Mouse (Mus musculus): ENCODE measurements around the gene Sspn. TPM values are rescaled to one million over a fixed set of nuclear protein-coding genes. Genes with fewer than 3 reads are reported as not detected.

Sspn gene
- total RNA-seq, 1 experiment = 0.27 TPM

DNA sequence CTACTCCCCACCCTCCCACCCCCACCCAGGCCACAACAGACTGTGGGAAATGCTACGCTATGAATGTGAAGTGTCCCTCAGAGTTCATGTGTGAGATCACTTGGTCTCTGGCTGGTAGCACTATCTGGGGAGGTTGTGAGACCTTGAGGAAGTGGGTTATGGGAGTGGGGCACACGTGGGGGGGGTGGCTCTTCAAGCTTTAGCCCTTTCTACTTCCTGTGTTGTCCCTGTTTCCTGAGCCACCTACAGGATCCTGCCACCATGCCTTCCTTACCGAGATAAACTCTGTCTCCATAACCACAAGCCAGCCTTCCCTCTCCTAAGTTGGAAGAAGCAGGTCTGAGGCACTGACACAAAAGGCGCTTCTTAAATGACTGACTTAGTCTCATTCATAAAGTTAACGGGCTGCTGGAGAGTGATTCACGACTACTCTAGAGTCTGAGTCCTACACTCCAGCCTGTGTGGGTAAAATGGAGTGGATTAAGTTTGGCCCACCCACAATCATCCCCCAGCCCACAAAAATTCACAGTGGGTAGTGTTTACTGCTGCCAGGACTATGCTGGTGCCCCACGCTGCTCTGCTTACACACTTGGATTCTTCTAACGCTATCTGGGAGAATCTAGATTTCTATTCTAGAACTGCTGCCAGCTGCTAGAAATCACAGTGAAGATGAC is 36.6 kb upstream of the Sspn start:
- Histone ChIP-seq H3K9ac (ENCODE audit: insufficient read depth, low read depth, low read length, poor library complexity, severe bottlenecking) (no peak overlapping the region), H3K27ac (ENCODE audit: insufficient read depth, low read depth, low read length, poor library complexity, severe bottlenecking) (no peak overlapping the region), H3K4me1 (ENCODE audit: control insufficient read depth in 2 of 2, insufficient read depth in 2 of 2, low read length in 2 of 2, poor library complexity in 1 of 2) (no peaks in the 10 kb centered on the region), H3K36me3 (ENCODE audit: control insufficient read depth, insufficient read depth, low read length, poor library complexity, severe bottlenecking) (no peaks in the 10 kb centered on the region), H3K9me3 (ENCODE audit: control insufficient read depth, insufficient read depth, low read depth, low read length) (peaks cover 2% of the 10 kb centered on the region; the same call in 1 of the 2 replicates), H3K4me3 (ENCODE audit: insufficient read depth in 1 of 2, low read depth in 1 of 2, low read length in 2 of 2, poor library complexity in 1 of 2, severe bottlenecking in 1 of 2) (no peak overlapping the region)
- in situ Hi-C loops (cut with MboI; ENCODE audit: low sequenced_read_pairs in 2 of 2, unreplicated experiment in 2 of 2) = no loop called here
- no peak for TF ChIP-seq ZNF384 (IDR thresholded peaks at IDR 0.05; ENCODE audit: low read depth, low read length)
- TF ChIP-seq MAFK (IDR thresholded peaks at IDR 0.05; ENCODE audit: insufficient read depth, low read depth, low read length) = no peak
- TF ChIP-seq CHD2 (IDR thresholded peaks at IDR 0.05; ENCODE audit: low read depth, low read length) = no peak
- TF ChIP-seq HCFC1 (IDR thresholded peaks at IDR 0.05; ENCODE audit: borderline replicate concordance, insufficient read depth, low read length) = no peak
- no peak for TF ChIP-seq ZC3H11A (IDR thresholded peaks at IDR 0.05; ENCODE audit: borderline replicate concordance, low read depth, low read length)
- no peak for DNase-seq (ENCODE audit: low read depth, low spot score)

DNA sequence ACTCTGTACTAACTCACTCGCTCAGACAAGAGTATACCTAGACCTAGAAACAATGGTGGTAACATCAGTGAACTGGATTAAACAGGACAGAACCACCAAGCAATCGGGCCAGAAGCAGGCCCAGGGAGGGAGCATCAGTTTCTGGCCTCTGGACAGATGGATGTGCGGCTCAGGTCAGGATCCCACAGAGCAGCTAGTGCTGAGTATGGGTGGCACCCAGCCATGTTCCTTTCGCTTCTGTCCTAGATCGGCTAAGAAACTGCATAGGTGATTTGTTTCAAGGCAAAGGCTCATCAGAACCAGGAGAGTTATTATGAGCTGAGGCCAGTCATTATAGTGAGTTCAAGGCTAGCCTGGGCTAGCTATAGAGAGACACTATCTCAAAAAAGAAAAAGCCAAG is 27.3 kb upstream of the Sspn start:
- no peak overlapping the region for H3K27ac ChIP-seq (ENCODE audit: insufficient read depth, low read depth, low read length, poor library complexity, severe bottlenecking)

DNA sequence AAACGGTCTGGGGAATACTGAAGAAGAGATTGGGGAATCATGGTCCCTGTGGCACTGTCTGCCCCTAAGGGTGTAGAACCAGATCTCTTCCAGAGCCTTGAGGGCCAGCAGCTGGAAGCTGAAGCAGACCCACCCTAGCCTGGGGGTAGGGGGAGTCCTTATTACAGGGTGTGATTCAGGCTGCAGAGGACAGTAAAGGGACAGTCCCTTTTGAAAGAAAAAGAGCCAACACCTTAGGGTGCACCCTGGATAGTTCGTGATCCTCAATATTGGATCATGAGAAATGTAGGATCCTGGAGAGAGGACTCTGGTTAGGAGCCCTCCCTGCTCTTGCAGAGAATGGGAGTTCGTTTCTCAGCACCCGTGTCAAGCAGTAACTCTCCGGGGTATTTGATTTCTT is 26.8 kb upstream of the Sspn start:
- no peak for TF ChIP-seq ZNF384 (IDR thresholded peaks at IDR 0.05; ENCODE audit: low read depth, low read length)
- no peak for TF ChIP-seq CHD2 (IDR thresholded peaks at IDR 0.05; ENCODE audit: low read depth, low read length)
- no peak for TF ChIP-seq HCFC1 (IDR thresholded peaks at IDR 0.05; ENCODE audit: borderline replicate concordance, insufficient read depth, low read length)
- TF ChIP-seq ZC3H11A (IDR thresholded peaks at IDR 0.05; ENCODE audit: borderline replicate concordance, low read depth, low read length) = no peak
- TF ChIP-seq MAFK (IDR thresholded peaks at IDR 0.05; ENCODE audit: insufficient read depth, low read depth, low read length) = no peak
- H3K9ac ChIP-seq (ENCODE audit: insufficient read depth, low read depth, low read length, poor library complexity, severe bottlenecking) = no peak overlapping the region
- no peaks in the 10 kb centered on the region for H3K9me3 ChIP-seq (ENCODE audit: control insufficient read depth, insufficient read depth, low read depth, low read length)
- DNase-seq (ENCODE audit: low read depth, low spot score) = no peak
- no peaks in the 10 kb centered on the region for H3K4me1 ChIP-seq (ENCODE audit: control insufficient read depth in 2 of 2, insufficient read depth in 2 of 2, low read length in 2 of 2, poor library complexity in 1 of 2)
- in situ Hi-C loops (cut with MboI; ENCODE audit: low sequenced_read_pairs in 2 of 2, unreplicated experiment in 2 of 2) = no loop called here
- no peaks in the 10 kb centered on the region for H3K36me3 ChIP-seq (ENCODE audit: control insufficient read depth, insufficient read depth, low read length, poor library complexity, severe bottlenecking)
- H3K27ac ChIP-seq (ENCODE audit: insufficient read depth, low read depth, low read length, poor library complexity, severe bottlenecking) = no peak overlapping the region
- no peak overlapping the region for H3K4me3 ChIP-seq (ENCODE audit: insufficient read depth in 1 of 2, low read depth in 1 of 2, low read length in 2 of 2, poor library complexity in 1 of 2, severe bottlenecking in 1 of 2)

More for the DNA sequence above, 27.3 kb upstream of the Sspn start:
- no peak for TF ChIP-seq CHD2 (IDR thresholded peaks at IDR 0.05; ENCODE audit: low read depth, low read length)
- no peak for TF ChIP-seq MAFK (IDR thresholded peaks at IDR 0.05; ENCODE audit: insufficient read depth, low read depth, low read length)
- TF ChIP-seq ZNF384 (IDR thresholded peaks at IDR 0.05; ENCODE audit: low read depth, low read length) = no peak
- no peak for TF ChIP-seq ZC3H11A (IDR thresholded peaks at IDR 0.05; ENCODE audit: borderline replicate concordance, low read depth, low read length)
- TF ChIP-seq HCFC1 (IDR thresholded peaks at IDR 0.05; ENCODE audit: borderline replicate concordance, insufficient read depth, low read length) = no peak
- H3K9me3 ChIP-seq (ENCODE audit: control insufficient read depth, insufficient read depth, low read depth, low read length) = no peaks in the 10 kb centered on the region
- no peak for DNase-seq (ENCODE audit: low read depth, low spot score)
- H3K4me3 ChIP-seq (ENCODE audit: insufficient read depth in 1 of 2, low read depth in 1 of 2, low read length in 2 of 2, poor library complexity in 1 of 2, severe bottlenecking in 1 of 2) = no peak overlapping the region
- H3K4me1 ChIP-seq (ENCODE audit: control insufficient read depth in 2 of 2, insufficient read depth in 2 of 2, low read length in 2 of 2, poor library complexity in 1 of 2) = no peaks in the 10 kb centered on the region
- H3K36me3 ChIP-seq (ENCODE audit: control insufficient read depth, insufficient read depth, low read length, poor library complexity, severe bottlenecking) = no peaks in the 10 kb centered on the region
- in situ Hi-C loops (cut with MboI; ENCODE audit: low sequenced_read_pairs in 2 of 2, unreplicated experiment in 2 of 2) = no loop called here
- H3K9ac ChIP-seq (ENCODE audit: insufficient read depth, low read depth, low read length, poor library complexity, severe bottlenecking) = no peak overlapping the region

DNA sequence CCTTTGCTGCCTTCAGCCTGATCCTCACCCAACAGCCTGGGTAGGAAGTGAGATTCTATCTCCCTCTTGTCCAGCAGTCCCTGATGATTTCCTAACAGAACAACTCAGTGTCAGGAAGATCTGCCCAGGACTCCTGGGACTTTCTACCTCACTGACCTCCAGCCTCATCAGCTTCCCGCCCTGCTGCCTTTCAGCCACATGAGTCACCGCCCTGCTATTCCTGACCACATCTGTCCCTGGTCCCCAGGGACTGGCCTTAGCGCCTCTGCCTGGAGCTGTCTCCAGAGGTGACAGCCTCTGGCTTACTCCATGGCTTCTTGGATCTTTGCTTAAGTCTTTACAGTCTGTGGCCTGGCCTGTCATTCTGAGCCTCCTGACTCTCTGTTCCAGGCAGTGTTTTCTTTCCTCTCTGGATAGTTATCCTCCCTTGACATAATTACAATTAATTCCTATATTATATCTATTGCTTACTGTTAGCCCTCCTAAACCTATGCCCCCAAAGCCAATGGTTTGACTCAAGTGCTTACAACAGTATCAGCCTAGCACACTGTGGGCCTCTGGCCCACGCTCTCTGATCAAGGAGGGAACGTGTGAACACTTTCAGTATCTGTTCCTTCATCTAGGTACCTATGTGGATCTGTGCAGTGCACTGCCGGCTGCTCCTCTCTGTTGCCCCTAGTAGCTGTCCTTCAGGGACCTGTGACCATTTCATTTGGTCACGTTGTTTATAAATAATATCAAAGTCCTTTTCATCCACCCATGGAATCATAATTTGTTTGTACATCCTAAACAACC is 25.1 kb upstream of the Sspn start:
- no peaks in the 10 kb centered on the region for H3K36me3 ChIP-seq (ENCODE audit: control insufficient read depth, insufficient read depth, low read length, poor library complexity, severe bottlenecking)
- TF ChIP-seq MAFK (IDR thresholded peaks at IDR 0.05; ENCODE audit: insufficient read depth, low read depth, low read length) = no peak
- no peak for TF ChIP-seq CHD2 (IDR thresholded peaks at IDR 0.05; ENCODE audit: low read depth, low read length)
- TF ChIP-seq HCFC1 (IDR thresholded peaks at IDR 0.05; ENCODE audit: borderline replicate concordance, insufficient read depth, low read length) = no peak
- no peak for TF ChIP-seq ZC3H11A (IDR thresholded peaks at IDR 0.05; ENCODE audit: borderline replicate concordance, low read depth, low read length)
- TF ChIP-seq ZNF384 (IDR thresholded peaks at IDR 0.05; ENCODE audit: low read depth, low read length) = no peak
- H3K4me3 ChIP-seq (ENCODE audit: insufficient read depth in 1 of 2, low read depth in 1 of 2, low read length in 2 of 2, poor library complexity in 1 of 2, severe bottlenecking in 1 of 2) = no peak overlapping the region
- DNase-seq (ENCODE audit: low read depth, low spot score) = no peak
- H3K4me1 ChIP-seq (ENCODE audit: control insufficient read depth in 2 of 2, insufficient read depth in 2 of 2, low read length in 2 of 2, poor library complexity in 1 of 2) = no peaks in the 10 kb centered on the region
- in situ Hi-C loops (cut with MboI; ENCODE audit: low sequenced_read_pairs in 2 of 2, unreplicated experiment in 2 of 2) = no loop called here
- no peaks in the 10 kb centered on the region for H3K9me3 ChIP-seq (ENCODE audit: control insufficient read depth, insufficient read depth, low read depth, low read length)
- H3K27ac ChIP-seq (ENCODE audit: insufficient read depth, low read depth, low read length, poor library complexity, severe bottlenecking) = no peak overlapping the region
- no peak overlapping the region for H3K9ac ChIP-seq (ENCODE audit: insufficient read depth, low read depth, low read length, poor library complexity, severe bottlenecking)
